Mouse (Mus musculus): ENCODE measurements around the gene Otop3. TPM values are rescaled to one million over a fixed set of nuclear protein-coding genes. Genes with fewer than 3 reads are reported as not detected.

The Otop3 gene
- polyA plus RNA-seq, 1 experiment from 2014 or later = 2.1 TPM

DNA sequence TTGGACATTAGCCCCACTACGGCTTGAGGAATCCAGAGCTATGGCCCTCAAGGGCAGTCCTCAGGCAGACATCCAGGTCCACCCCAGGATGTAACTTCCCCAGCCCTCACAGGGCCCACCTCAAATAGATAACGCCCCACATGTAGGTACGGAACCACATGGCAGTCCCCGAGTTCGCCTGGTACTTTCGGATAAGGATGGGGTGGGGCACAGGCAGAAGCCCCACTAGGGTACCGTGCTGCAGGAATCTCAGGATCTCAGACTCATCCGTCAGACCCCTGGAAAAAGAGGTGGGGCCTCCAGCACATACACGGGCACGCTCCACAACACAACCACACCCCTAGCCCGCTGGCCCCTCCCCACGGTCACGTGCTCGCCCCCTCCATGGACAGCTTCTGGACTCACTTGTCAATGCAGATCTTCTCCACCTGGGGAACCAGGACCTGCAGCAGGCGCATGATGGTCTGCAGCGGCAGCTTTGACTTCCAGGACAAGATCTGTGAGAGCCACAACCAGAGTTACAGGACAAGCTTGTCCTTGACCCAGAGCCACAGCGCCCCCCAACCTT, 14.2 kb downstream of the Otop3 start:
- ATAC-seq (ENCODE audit: low read depth) = no peak
- Histone ChIP-seq H3K4me2 (no peak overlapping the region), H3K4me1 (replicated peaks) (no peaks in the 10 kb centered on the region; the same call in 1 of the 2 replicates), H3K27me3 (peaks cover 36% of the 10 kb centered on the region), H3K27ac (replicated peaks) (no peak overlapping the region), H3K4me3 (no peak overlapping the region), H3K9ac (no peak overlapping the region), H3K9me3 (no peaks in the 10 kb centered on the region), H3K36me3 (peaks cover 51% of the 10 kb centered on the region)
- 57% methylated on average over 17 of the region's 17 CpGs for WGBS

DNA sequence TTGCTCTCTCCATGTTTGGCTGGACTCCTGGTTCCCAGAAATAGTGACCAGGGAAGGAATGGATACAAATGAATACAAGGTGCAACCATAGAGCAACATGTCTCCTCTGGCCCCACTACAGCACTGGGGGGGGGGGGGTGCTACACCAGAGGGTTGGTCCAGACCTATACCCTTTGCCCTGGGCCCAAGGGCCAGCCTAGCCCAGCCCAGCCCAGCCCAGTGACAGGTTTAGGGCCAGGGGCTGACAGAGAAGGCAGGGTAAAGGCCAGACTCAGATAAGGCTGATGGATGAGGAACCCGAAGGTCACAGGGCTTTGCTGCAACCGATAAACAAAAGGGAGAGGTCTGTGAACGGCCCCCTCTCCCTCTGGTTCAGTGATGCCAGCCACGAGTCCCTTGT, 15.4 kb downstream of the Otop3 start:
- peaks cover 26% of the 10 kb centered on the region for H3K27me3 ChIP-seq
- H3K9me3 ChIP-seq = no peaks in the 10 kb centered on the region
- H3K27ac ChIP-seq (replicated peaks) = no peak overlapping the region
- no peak for ATAC-seq (ENCODE audit: low read depth)
- no peaks in the 10 kb centered on the region; the same call in 1 of the 2 replicates for H3K4me1 ChIP-seq (replicated peaks)
- H3K36me3 ChIP-seq = peaks cover 54% of the 10 kb centered on the region
- WGBS = 71% methylated on average over 4 of the region's 4 CpGs
- no peak overlapping the region for H3K4me2 ChIP-seq
- no peak overlapping the region for H3K4me3 ChIP-seq
- H3K9ac ChIP-seq = no peak overlapping the region

DNA sequence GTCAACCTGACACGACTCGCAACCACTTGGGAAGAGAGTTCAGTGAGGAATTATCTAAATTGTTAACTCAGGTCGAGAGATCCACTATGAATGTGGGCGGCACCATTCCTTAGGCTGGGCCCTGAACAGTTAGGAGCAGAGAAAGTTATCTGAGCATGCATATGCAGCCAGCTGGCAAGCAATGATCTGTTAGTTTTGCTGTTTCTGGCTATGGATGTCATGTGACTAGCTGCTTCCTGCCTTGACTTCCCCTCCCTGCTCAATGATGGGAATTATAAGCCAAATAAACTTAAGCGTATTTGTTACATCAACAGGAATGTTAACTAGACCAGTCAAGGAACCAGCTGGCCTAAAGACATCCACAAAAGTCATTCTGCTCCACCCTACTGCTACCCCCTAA, 18.8 kb downstream of the Otop3 start:
- no peaks in the 10 kb centered on the region for H3K9me3 ChIP-seq
- peaks cover 75% of the 10 kb centered on the region for H3K36me3 ChIP-seq
- no peak overlapping the region for H3K9ac ChIP-seq
- no peak overlapping the region for H3K27ac ChIP-seq (replicated peaks)
- no peak overlapping the region for H3K4me3 ChIP-seq
- WGBS = 88% methylated on average over 5 of the region's 5 CpGs
- H3K27me3 ChIP-seq = peaks cover 37% of the 10 kb centered on the region; the same call in 1 of the 2 replicates
- no peak for ATAC-seq (ENCODE audit: low read depth)
- no peaks in the 10 kb centered on the region for H3K4me1 ChIP-seq (replicated peaks)
- H3K4me2 ChIP-seq = no peak overlapping the region

DNA sequence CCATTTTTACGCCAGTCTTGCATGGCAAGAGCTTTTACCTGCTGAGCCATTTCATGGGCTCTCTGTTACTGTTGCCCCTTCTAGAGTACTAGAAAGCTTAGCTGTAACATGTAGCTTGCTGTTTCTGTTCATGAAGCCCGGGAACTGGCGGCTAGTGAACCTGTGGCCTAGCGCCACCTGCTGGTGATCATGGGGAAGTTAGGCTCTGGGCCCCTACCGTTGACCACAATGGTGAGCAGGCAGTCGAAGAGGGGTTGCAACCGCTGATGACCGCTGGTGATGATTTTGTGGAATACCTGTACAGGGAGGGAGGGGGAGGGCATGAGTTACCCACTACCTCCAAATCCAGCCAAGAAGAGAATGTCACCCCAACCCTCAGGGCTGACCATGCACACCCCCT, 19.7 kb downstream of the Otop3 start:
- no peak overlapping the region for H3K4me2 ChIP-seq
- H3K4me1 ChIP-seq (replicated peaks) = peaks cover 8% of the 10 kb centered on the region
- H3K36me3 ChIP-seq = peaks cover 67% of the 10 kb centered on the region
- H3K27me3 ChIP-seq = peaks cover 32% of the 10 kb centered on the region; the same call in 1 of the 2 replicates
- no peak overlapping the region for H3K9ac ChIP-seq
- 8% methylated on average over 8 of the region's 8 CpGs for WGBS
- no peak overlapping the region for H3K27ac ChIP-seq (replicated peaks)
- H3K9me3 ChIP-seq = no peaks in the 10 kb centered on the region
- no peak overlapping the region for H3K4me3 ChIP-seq
- ATAC-seq (ENCODE audit: low read depth) = 0 out of 2 replicates have a peak, but pooled peaks have one; percentile 20

DNA sequence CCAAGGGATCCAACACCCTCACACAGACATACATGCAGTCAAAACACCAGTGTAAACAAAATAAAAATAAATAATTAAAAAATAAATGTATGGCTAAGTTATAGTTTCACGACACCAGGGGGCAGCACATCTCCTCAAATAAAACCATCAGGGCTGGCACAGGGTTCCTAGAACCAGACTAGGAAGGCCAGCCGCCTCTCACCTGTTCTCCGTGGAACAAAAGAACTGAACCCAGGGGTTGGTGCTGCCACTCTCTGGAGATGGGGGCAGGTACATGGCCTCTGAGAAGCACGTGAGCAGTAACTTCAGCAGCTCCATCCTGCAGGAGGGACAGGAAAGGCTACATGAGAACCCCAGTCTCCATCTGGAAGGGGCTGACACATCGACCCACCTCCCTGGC, 23.9 kb downstream of the Otop3 start:
- WGBS = 16% methylated on average over 5 of the region's 5 CpGs
- H3K27me3 ChIP-seq = peaks cover 16% of the 10 kb centered on the region; the same call in 1 of the 2 replicates

DNA sequence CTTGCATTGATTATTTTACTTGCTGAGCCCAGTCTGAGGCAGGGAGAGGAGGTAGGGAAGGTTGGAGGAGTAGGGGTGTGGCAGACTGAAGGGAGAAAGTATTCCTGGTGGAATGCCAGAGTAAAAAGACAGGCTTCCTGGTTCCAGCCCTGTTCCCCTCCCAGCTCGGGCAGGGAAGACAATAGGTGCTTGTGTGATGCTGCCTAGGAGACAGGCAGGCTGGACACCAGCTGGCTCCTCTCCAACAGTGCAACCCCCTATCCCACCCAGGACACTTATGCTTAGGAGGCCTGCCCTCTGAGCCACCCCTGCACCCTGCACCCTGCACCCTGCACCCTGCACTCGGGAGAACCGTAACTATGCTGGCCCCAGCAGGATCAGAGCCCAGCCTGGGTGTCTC, 24.8 kb downstream of the Otop3 start:
- Histone ChIP-seq H3K27ac (replicated peaks) (peak overlapping the region; percentile 67), H3K27me3 (peaks cover 16% of the 10 kb centered on the region; the same call in 1 of the 2 replicates), H3K9me3 (no peaks in the 10 kb centered on the region), H3K4me2 (no peak overlapping the region), H3K4me1 (replicated peaks) (peaks cover 16% of the 10 kb centered on the region), H3K4me3 (no peak overlapping the region), H3K9ac (no peak overlapping the region), H3K36me3 (peaks cover 27% of the 10 kb centered on the region)
- ATAC-seq (ENCODE audit: low read depth) = peak; percentile 25; the same call in 1 of the 2 replicates
- whole genome bisulfite sequencing = 35% methylated on average over 3 of the region's 3 CpGs

More for the DNA sequence above, 23.9 kb downstream of the Otop3 start:
- peaks cover 27% of the 10 kb centered on the region for H3K36me3 ChIP-seq
- H3K4me1 ChIP-seq (replicated peaks) = peaks cover 16% of the 10 kb centered on the region
- 0 out of 2 replicates have a peak, but pooled peaks have one; percentile 46 for ATAC-seq (ENCODE audit: low read depth)
- H3K4me3 ChIP-seq = no peak overlapping the region
- no peaks in the 10 kb centered on the region for H3K9me3 ChIP-seq
- H3K4me2 ChIP-seq = no peak overlapping the region
- H3K27ac ChIP-seq (replicated peaks) = peak overlapping the region; percentile 67
- H3K9ac ChIP-seq = peak overlapping the region; percentile 22; the same call in 1 of the 2 replicates

DNA sequence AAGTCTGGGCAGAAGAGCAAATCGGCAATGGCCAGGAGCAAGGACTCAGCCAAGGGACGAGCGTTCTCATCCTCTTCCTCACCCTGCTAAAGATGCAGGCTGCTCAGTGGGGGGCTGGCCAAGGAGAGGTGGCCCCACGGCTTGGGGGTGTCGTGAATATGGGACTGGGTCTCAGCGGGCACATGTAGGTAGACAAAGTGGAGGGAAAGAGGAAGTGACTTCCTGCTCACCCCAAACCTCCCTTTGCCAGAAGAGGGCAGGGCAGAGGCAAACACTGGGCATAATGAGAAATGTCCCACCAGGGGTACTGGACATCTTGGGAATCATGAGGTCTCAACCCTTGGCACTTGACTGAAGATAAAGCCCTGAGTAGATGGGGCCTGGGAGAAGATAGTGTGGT, 25.2 kb downstream of the Otop3 start:
- ATAC-seq (ENCODE audit: low read depth) = no peak

DNA sequence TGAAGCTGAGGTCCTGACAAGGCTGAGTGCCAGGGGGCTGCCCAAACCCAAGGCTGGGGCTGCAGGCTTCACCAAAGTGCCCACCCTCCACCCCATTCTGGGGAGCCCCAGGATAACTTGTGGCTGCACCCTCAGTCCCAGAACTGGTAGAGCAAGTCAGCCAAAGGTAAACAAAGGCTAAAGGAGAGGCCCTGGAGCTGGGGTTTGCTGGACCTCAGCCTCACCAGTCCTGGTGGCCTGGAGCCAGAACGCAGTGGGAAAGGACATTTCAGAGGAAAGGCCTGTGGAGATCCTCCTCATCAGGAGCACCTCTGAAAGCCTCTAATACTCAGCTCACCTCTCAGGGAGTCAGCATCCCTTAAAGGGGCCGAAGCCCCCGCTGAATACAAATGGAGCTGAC, 29.6 kb downstream of the Otop3 start:
- no peaks in the 10 kb centered on the region for H3K36me3 ChIP-seq
- H3K27me3 ChIP-seq = peaks cover 15% of the 10 kb centered on the region; the same call in 1 of the 2 replicates
- 86% methylated on average over 3 of the region's 3 CpGs for WGBS
- no peak overlapping the region for H3K4me3 ChIP-seq
- peaks cover 32% of the 10 kb centered on the region for H3K4me1 ChIP-seq (replicated peaks)
- H3K9ac ChIP-seq = no peak overlapping the region
- no peak overlapping the region for H3K4me2 ChIP-seq
- no peaks in the 10 kb centered on the region for H3K9me3 ChIP-seq
- ATAC-seq (ENCODE audit: low read depth) = no peak
- no peak overlapping the region for H3K27ac ChIP-seq (replicated peaks)

More for the DNA sequence above, 25.2 kb downstream of the Otop3 start:
- Histone ChIP-seq H3K36me3 (peaks cover 26% of the 10 kb centered on the region), H3K9me3 (no peaks in the 10 kb centered on the region), H3K9ac (no peak overlapping the region), H3K27me3 (peaks cover 16% of the 10 kb centered on the region; the same call in 1 of the 2 replicates), H3K27ac (replicated peaks) (peak overlapping the region; percentile 67), H3K4me1 (replicated peaks) (peaks cover 18% of the 10 kb centered on the region), H3K4me3 (no peak overlapping the region), H3K4me2 (no peak overlapping the region)
- WGBS = 63% methylated on average over 6 of the region's 6 CpGs

DNA sequence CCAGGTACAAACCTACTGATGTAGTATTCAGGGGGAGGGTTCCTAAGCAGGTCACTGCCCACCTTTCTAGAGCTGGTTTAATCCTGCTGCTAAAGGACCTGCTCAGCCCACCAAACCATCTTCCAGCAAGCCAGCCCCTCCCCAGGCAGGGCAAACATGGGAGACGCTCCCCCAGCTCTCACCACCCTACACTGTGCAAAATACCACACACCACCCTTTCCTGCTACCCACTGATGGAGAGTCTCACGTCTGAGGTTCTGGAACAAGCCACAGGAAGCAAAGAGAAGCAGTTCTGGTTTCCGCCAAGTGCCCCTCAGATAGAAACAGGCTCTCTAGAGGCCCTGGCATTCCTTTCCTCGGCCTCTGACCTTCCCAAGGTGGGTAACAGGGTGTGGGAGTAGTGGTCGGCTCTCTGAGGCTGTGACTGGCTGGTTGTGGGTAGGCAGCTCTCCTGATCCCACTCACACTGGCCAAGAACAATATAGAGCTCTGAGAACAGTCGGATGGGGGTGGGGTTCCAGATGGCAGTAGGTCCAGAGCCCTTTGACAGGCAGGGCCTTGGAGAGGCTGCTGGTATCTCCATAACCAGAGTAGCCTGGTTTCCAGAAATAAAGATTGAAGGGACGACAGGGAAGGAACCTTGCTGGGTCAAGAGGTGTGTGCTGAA, 31.6 kb downstream of the Otop3 start:
- peak overlapping the region; percentile 65 for H3K4me3 ChIP-seq
- peaks cover 32% of the 10 kb centered on the region for H3K27me3 ChIP-seq
- peak overlapping the region; percentile 89 for H3K9ac ChIP-seq
- peak; percentile 20; the same call in 1 of the 2 replicates for ATAC-seq (ENCODE audit: low read depth)
- H3K4me2 ChIP-seq = peak overlapping the region; percentile 86
- H3K36me3 ChIP-seq = no peaks in the 10 kb centered on the region
- peak overlapping the region; percentile 90 for H3K27ac ChIP-seq (replicated peaks)
- H3K9me3 ChIP-seq = no peaks in the 10 kb centered on the region
- 36% methylated on average over 7 of the region's 7 CpGs for WGBS
- H3K4me1 ChIP-seq (replicated peaks) = peaks cover 23% of the 10 kb centered on the region

DNA sequence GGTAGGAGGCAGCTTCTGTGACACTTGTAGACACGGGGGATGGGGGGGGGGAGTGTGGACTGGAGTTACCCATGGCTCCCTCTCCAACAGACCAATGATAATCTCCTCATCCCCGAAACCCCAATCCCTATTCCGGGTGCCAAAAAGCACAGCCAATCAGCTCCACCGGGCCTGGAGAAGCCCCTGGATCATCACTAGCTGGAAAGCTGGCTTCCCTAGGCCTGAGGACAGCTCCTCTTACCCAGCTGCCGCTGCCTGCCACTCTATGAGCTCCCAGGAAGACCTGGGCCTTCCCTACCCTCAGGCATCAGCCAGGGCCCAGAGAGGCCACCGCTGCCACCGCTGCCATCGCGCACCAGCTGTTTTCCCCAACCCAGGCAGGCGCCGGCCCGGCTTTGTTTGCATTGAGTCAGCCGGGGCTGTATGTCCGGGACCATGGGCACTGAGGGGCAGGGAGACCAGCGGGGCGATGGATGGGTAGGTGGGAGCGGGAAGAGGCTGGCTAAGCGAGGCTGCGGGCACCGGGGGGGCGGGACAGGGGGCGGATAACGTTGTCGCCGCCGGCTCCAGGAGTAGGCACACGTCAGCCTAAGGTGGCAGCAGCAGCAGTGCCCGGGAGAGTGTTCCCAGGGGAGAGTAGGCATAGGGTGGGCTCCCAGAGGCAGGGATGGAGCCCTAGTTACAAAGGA, 32.3 kb downstream of the Otop3 start:
- peaks cover 32% of the 10 kb centered on the region for H3K27me3 ChIP-seq
- peak overlapping the region; percentile 65 for H3K4me3 ChIP-seq
- H3K27ac ChIP-seq (replicated peaks) = peak overlapping the region; percentile 90
- peak; percentile 81 for ATAC-seq (ENCODE audit: low read depth)
- peaks cover 23% of the 10 kb centered on the region for H3K4me1 ChIP-seq (replicated peaks)
- 1% methylated on average over 28 of the region's 28 CpGs for WGBS
- H3K4me2 ChIP-seq = peak overlapping the region; percentile 86
- H3K9ac ChIP-seq = peak overlapping the region; percentile 89
- no peaks in the 10 kb centered on the region for H3K9me3 ChIP-seq
- H3K36me3 ChIP-seq = no peaks in the 10 kb centered on the region

DNA sequence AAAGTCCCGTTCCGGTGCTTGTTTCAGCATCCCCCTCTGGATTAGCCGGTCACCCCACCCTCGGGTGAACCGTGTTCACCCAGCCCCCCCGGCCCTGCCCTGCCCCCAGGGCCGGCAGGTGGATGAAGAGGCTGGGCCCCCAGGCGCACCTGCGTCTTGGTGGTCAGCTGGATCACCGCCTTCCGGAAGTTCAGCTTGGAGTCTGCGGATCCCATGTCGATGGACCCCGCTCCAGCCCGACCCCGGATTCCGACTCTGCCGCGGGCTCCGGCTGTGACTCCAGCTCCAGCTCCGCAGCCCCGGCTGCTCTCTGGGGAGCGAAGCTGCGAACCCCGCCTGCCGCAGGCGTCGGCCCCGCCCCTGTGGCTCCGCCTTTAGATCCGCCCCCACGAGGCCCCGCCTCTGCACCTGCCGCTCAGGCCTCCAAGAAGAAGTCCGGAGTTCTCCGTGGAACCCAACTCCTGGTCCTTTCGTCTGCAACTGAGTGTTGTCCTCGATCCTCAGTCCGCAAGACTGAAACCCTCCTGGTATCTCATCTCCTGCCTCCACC, 32.9 kb downstream of the Otop3 start, which contains the start of gene Hid1:
Gene Hid1 (minus strand): TSS at position 362 of the 550 bp plus-strand sequence.
- Histone ChIP-seq H3K4me1 (replicated peaks) (peaks cover 23% of the 10 kb centered on the region), H3K9ac (peak within 1 kb of the TSS; percentile 89), H3K4me2 (peak within 1 kb of the TSS; percentile 86), H3K27me3 (peaks cover 38% of the 10 kb centered on the region), H3K36me3 (no peaks in the 10 kb centered on the region), H3K9me3 (no peaks in the 10 kb centered on the region), H3K4me3 (peak within 1 kb of the TSS; percentile 65), H3K27ac (replicated peaks) (peak within 1 kb of the TSS; percentile 90)
- under 1% methylated on average over 37 of the region's 39 CpGs for WGBS
- peak; percentile 83 for ATAC-seq (ENCODE audit: low read depth)

DNA sequence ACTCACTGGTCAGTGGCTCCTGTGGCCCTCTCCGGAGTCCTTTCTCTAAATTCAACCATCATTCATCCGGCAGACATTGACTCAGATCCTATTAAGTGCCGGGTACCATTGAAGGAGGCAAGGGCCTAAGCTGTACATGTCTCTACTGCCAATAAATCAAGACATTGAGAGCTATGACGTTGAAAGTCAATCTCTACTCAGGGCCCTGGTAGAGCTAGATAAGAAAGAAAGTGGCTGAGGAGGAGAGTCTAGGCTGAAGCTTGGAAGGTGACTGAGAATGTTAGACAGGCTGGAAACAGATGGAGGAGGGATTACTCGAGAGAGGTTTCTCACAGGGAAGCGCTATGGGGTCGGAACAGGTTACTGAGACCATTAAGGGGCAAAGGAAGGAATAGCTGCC, 35.8 kb downstream of the Otop3 start:
- 54% methylated on average over 7 of the region's 7 CpGs for WGBS
- Histone ChIP-seq H3K9me3 (no peaks in the 10 kb centered on the region), H3K4me1 (replicated peaks) (peaks cover 36% of the 10 kb centered on the region), H3K27ac (replicated peaks) (no peak overlapping the region), H3K9ac (no peak overlapping the region), H3K36me3 (no peaks in the 10 kb centered on the region), H3K27me3 (peaks cover 59% of the 10 kb centered on the region), H3K4me3 (no peak overlapping the region), H3K4me2 (no peak overlapping the region)
- no peak for ATAC-seq (ENCODE audit: low read depth)
